In genomic region chr13:58001792-58002191, GRCm38 (mm10) we compare ENCODE assay signal across 26 mouse cellular contexts.
DNase-seq lines count a peak whose midpoint lies in the region; ATAC-seq and TF ChIP-seq lines count a peak whose summit lies in the region.
"Had no signal": no experiment of that assay in that cellular context is flagged by ENCODE, and none has a peak within 500 bp of the region (broad histone marks: within the 10 kb centered on the region; RNA-seq: fewer than 3 reads in every experiment).

No protein-coding gene starts in this region.

- no peak for ATAC-seq in heart, embryonic 14.5 days (ENCODE audit: insufficient number of reproducible peaks, insufficient read depth, low FRiP score, low read depth)
- ATAC-seq: CD4-positive, CD25-positive, alpha-beta regulatory T cell, adult 4 months; forebrain, embryonic 14.5 days; forebrain, embryonic 16.5 days had no signal

- H3K9me3 ChIP-seq in heart, embryonic 14.5 days (ENCODE audit: control insufficient read depth, low read length): no peaks in the 10 kb centered on the region
- no peaks in the 10 kb centered on the region for H3K9me3 ChIP-seq in E14TG2a.4 (ENCODE audit: low read length)
- H3K9me3 ChIP-seq: embryonic facial prominence, embryonic 13.5 days; embryonic facial prominence, embryonic 15.5 days; forebrain, embryonic 10.5 days; forebrain, embryonic 12.5 days had no signal

- no peak overlapping the region for H3K9ac ChIP-seq in heart, embryonic 14.5 days (ENCODE audit: low read length)
- H3K9ac ChIP-seq: embryonic facial prominence, embryonic 13.5 days; embryonic facial prominence, embryonic 15.5 days; forebrain, embryonic 12.5 days had no signal

- H3K27me3 ChIP-seq in heart, embryonic 14.5 days (ENCODE audit: control insufficient read depth, insufficient read depth, low read length): no peaks in the 10 kb centered on the region
- H3K27me3 ChIP-seq in E14TG2a.4 (ENCODE audit: insufficient read depth, low read length): peaks cover 17% of the 10 kb centered on the region; the same call in 1 of the 2 replicates
- H3K27me3 ChIP-seq: CH12.LX; embryonic facial prominence, embryonic 13.5 days; embryonic facial prominence, embryonic 15.5 days; forebrain, embryonic 12.5 days had no signal

- no peak for TF ChIP-seq CTCF in E14TG2a.4 (conservative IDR thresholded peaks at IDR 0.05; ENCODE audit: low read length)

- DNase-seq in heart, adult 9 months (ENCODE audit: low spot score in 2 of 2): no peak
- peak; percentile 37 for DNase-seq in Muller cell, postnatal 12 days (ENCODE audit: inconsistent ontology term)
- DNase-seq in ovary, postnatal 36 days (ENCODE audit: low spot score): no peak
- DNase-seq: adrenal gland, adult 2 months; adrenal gland, postnatal 10 days; adrenal gland, postnatal 25 days; B cell, adult 2 months; cerebellum, adult 11 months; cerebellum, adult 18-20 months; cerebellum, adult 8-10 months; cerebellum, adult 9-11 months; cerebellum, postnatal 14 days; cerebellum, postnatal 36 days; embryo, embryonic 11 days had no signal

- peaks cover 22 to 25% of the 10 kb centered on the region in 2 experiments for H3K4me1 ChIP-seq in heart, embryonic 14.5 days (ENCODE audit: control insufficient read depth in 2 of 2, insufficient read depth in 2 of 2, low read length in 2 of 2)
- peaks cover 24% of the 10 kb centered on the region for H3K4me1 ChIP-seq in E14TG2a.4 (replicated peaks; ENCODE audit: low read depth, low read length)
- H3K4me1 ChIP-seq: embryonic facial prominence, embryonic 15.5 days had no signal

- 0 out of 2 replicates have a peak overlapping the region, but pooled peaks have one; percentile 2 for H3K4me2 ChIP-seq in heart, embryonic 14.5 days (ENCODE audit: low read length)
- H3K4me2 ChIP-seq: embryonic facial prominence, embryonic 13.5 days; embryonic facial prominence, embryonic 15.5 days; forebrain, embryonic 12.5 days had no signal

- peaks cover 12% of the 10 kb centered on the region for H3K36me3 ChIP-seq in heart, embryonic 14.5 days (ENCODE audit: control insufficient read depth, insufficient read depth, low read length)
- no peaks in the 10 kb centered on the region for H3K36me3 ChIP-seq in E14TG2a.4 (ENCODE audit: insufficient read depth, low read length)
- H3K36me3 ChIP-seq: embryonic facial prominence, embryonic 15.5 days; forebrain, embryonic 10.5 days; forebrain, embryonic 12.5 days; G1E had no signal

- H3K27ac ChIP-seq in heart, embryonic 14.5 days (replicated peaks in 1 of 2; ENCODE audit: control insufficient read depth in 1 of 2, insufficient read depth in 1 of 2, low read depth in 2 of 2, low read length in 2 of 2): no peak overlapping the region
- H3K27ac ChIP-seq: embryonic facial prominence, embryonic 13.5 days; embryonic facial prominence, embryonic 15.5 days; forebrain, embryonic 10.5 days; forebrain, embryonic 12.5 days had no signal

- H3K4me3 ChIP-seq in heart, embryonic 14.5 days (ENCODE audit: control insufficient read depth in 1 of 2, insufficient read depth in 1 of 2, low read depth in 1 of 2, low read length in 2 of 2): no peak overlapping the region
- 0 out of 2 replicates have a peak overlapping the region, but pooled peaks have one; percentile 45 for H3K4me3 ChIP-seq in E14TG2a.4 (replicated peaks; ENCODE audit: low read length)
- H3K4me3 ChIP-seq: embryonic facial prominence, embryonic 13.5 days; embryonic facial prominence, embryonic 15.5 days; erythroblast, embryonic 14.5 days; forebrain, embryonic 10.5 days; forebrain, embryonic 12.5 days had no signal

- WGBS in heart, embryonic 14.5 days: 81% methylated on average over 3 of the region's 3 CpGs
